Mouse (Mus musculus): ENCODE data around the gene Slc27a3. TPM values are rescaled to one million over a fixed set of nuclear protein-coding genes. Genes with fewer than 3 reads are reported as not detected.
A peak's percentile ranks its signal among the peaks of the same experiment; 100 is the strongest.

Gene Slc27a3
- total RNA-seq, 2 experiments from 2014 or later, result 15.2 to 19.1 TPM

DNA sequence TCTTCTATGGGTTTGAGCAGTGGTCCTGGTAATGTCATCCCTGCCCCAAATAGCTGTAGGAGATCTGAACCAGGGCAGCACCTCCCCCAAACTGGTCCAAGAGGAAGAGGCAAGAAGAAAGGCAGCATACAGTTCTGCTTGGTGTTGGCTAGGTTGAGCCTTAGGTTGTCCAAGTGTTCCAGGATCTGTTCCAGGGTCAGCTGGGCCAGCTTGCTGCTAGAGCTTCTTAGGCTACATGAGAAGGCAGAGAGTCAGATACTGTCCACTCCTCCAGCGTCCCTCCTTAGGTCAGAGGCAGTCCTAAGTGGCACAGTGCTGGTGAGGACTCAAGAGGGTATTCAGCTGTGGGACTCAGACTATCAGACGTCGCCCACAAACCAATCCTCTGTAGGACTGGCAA, 2.9 kb upstream of the Slc27a3 start:
- no peak for DNase-seq (ENCODE audit: low spot score in 2 of 2)

DNA sequence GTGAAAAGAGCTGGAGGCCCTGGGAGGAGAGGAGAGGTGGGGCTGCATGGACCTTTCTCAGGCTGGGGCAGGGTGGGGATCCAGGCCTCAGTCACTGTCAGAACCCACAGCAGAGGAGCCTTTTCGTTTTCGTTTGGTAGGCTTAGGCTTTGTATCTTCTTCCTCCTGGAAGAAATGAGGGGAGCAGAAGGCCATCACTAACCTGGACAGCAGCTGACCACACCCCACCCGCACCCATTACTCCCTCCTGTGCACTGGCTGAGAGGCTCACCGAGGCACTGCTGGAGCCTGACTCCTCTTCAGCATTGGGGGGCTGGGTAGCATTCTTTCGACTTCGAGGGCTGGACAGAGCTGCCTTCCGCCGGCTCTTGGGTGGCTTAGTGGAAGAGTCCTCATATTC, 2.2 kb upstream of the Slc27a3 start:
- DNase-seq (ENCODE audit: low spot score in 2 of 2), result no peak

DNA sequence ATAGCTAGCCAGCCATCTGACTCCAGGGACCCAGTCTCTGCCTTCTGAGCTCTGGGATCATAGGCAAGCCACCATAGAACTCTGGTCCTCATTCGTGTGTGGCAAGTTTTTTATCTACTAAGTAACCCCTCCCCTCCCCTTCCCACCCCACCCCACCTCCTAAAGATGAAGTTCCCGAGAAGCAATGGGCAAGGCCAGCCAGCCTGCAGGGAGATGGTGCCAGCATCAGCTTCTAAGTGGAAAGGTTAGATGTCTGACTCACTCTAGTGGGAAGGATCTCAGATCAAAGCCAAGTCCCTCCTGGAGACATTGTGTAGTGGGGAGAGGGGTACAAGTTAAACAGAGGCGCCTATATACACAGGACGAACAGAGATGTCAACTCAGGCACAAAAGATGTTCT, 1.3 kb upstream of the Slc27a3 start:
- DNase-seq (ENCODE audit: low spot score in 2 of 2), result no peak

DNA sequence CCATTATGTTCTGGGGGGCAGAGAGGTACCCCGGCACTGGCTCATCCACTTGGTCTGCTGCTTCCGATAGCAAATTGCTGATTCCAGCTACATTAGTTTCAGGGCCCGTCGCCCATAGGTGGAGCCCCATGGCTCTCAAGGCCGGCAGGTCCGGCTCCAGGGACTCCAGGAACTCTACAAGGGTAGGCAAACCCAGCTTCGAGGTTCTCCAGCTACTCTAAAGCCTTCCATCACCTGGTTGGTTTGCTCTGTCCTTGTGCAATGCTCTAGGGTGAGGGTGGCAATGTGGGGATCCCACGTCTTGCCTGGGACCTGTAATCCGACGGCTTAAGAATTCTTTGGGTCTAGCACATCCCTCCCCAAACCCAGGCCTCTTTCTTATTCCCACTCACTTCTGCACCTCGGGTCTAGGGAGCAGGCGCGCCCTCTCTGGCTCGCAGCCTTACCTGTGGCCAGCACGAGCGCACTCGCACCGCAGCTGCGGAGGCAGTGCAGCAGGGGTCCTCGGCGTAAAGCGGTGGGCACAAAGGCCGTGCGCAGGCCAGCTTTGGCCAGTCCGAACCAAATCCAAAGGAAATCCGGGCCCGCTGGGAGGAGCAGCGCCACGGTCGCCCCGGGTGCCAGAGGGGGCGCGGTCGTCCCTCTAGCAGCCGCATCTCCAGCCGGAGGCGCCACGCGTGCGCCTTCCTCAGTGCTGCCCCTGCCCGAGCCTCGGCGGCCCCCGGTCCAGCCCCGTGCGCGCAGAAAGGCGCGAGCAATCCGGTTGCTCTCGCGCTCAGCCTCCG, 820 bp downstream of the Slc27a3 start:
- peak in 1 of 2 experiments; percentile 34 for DNase-seq (ENCODE audit: low spot score in 2 of 2)

DNA sequence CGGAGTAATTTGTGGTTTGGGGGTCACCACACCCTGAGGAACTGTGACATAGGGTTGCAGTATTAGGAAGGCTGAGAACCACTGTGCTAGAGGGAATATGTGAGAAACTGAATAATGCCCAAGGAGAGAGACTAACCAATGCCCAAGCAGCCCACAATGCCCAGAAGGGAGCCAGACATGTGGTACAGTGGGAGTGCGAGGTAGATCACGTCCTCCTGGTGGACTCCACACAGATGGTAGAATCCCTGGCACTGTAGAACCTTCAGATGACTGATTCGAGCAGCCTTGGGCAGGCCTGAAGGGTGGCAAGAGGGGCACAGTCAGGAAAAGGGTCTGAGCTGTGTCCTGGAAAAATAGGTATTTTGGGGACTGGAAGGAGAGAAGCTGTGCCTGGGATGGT, 1.5 kb downstream of the Slc27a3 start:
- no peak for DNase-seq (ENCODE audit: low spot score in 2 of 2)

DNA sequence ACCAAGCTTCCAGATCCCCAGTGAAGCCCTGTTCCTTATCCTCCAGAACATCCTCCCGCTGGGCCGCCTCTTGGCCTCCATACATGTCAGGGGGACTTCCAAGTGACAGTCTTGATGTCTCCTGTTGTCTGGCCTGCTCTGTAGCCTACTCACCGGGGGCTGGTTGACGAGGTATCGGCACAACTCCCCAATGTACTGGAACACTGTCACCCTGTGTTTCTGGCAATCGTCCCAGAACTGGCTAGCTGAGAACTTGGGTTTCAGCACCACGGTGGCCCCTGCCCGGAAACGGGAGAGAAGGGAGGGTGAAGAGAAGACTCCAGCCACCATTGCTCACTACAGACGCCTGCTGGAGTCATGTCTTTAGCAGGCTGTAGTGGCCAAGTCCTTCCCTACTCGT, 2.3 kb downstream of the Slc27a3 start:
- peak; percentile 55 to 69 for DNase-seq (ENCODE audit: low spot score in 2 of 2)

DNA sequence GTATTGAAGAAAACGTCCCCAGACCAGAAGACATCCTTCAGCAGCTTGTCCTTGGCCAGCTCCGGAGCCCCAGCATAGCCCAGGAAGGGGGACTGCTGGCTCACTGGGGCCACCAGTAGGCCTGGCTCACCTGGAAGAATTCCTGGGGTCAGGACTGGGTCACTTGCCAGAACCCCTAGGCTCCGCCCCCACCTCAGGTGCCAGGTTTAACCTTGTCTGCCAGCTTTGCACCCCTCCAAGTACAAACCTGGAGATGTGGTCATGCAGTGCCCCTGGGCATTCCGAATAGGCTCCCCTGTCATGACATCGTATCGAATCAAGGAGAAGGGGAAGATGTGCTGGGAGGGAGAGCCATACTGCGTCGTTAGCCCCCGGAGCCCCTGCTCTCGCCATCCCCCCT, 2.9 kb downstream of the Slc27a3 start:
- no peak for DNase-seq (ENCODE audit: low spot score in 2 of 2)

DNA sequence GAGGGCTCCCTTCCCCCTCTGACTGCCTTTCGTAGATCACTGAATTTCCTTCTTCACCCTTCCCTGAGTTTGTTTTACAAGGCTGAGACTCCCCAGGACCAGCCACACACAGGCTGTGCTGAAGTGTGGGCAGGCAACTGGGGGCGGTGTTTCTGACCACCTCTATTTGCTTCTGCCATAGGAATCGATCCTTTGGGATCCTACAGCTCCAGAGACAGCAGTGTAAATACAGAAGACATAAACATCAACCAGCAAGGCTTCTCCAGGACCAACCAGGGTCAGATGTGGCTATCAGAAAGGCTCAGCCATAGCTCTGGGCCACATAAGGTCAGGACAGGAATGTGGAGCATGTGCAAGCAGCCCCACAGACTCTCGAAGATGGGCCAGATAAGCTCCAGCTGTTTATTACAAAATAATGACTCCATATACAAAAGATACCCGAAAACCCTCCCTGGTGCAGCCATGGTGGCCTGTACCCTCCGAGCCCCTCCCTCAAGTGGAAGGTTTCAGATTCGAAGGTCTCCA, 4.8 kb downstream of the Slc27a3 start:
- DNase-seq (ENCODE audit: low spot score in 2 of 2), result no peak

DNA sequence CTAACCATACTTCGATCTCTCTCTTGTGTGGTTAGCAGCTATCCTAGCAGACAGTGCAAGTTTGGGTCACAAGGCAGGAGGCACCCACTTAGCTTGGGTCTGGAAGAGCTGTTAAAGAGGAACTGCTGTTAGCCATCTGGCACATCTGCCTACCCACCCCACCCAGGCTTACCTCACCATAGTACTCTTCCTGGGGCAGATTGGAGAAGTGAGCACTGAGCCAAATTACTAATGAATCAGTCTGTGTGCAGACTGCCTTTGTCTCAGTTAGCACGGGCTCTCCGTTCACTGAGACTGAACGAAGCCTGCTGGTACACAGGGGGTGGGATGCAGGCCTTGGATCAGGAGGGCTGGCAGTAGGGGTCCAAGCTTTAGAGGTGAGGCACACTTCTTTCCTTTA, 6.0 kb downstream of the Slc27a3 start:
- peak; percentile 59 to 71 for DNase-seq (ENCODE audit: low spot score in 2 of 2)

DNA sequence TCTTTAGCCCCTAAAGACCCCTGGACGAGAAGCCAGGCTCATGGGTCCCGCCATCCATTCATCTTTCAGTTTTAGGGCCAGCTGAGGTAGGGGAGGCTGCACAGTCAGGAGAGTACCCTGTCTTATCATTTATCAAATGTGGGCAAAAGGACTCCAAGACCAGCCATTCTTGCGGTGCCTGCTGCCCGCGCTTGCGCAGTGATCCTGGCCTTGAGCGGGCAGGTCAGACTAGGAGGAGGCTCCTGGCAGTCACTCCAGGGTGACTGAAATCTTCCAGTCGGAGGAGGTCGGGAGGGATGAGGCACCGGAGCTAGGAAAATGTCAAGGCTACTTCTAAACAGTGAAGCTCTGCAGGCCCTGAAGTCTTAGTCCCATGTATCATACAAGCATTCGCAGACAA, 8.0 kb downstream of the Slc27a3 start:
- no peak for DNase-seq (ENCODE audit: low spot score in 2 of 2)

DNA sequence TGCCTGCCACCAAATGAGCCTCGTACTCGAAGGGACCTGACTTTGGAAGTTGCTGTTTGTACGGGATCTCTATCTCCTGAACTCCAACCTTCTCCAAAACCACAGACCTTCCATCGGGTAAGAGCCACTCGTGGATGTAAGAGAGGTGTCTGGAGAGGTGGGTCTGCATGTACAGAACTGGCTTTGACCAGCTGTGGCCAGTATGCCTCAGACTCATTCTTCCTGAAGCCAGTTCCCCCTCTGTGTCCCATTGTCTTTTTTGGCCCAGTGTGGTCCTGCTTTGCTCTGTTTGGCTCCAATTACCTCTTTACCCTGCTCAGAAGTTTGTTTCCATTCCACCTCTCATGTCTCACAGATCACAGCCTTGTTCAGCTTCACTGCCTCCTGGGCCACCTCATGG, 11.2 kb downstream of the Slc27a3 start:
- no peak for DNase-seq (ENCODE audit: low spot score in 2 of 2)

DNA sequence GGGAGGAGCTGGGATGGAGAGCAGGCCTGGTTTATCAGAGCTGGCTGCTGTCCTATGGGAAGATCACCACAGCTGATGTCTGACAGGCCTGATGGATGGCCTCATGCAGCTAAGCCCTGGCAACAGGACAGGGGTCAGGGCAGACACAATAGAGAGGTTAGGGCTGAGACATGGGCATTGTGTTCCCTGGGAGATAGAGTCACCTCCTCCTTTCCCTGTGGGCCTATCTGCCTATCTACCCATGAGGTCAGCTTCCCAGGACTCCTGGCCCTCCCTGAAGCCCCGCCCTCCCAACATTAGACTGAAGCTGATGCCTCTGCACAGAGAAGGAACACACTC, 13.5 kb downstream of the Slc27a3 start:
- DNase-seq (ENCODE audit: low spot score in 2 of 2), result no peak

DNA sequence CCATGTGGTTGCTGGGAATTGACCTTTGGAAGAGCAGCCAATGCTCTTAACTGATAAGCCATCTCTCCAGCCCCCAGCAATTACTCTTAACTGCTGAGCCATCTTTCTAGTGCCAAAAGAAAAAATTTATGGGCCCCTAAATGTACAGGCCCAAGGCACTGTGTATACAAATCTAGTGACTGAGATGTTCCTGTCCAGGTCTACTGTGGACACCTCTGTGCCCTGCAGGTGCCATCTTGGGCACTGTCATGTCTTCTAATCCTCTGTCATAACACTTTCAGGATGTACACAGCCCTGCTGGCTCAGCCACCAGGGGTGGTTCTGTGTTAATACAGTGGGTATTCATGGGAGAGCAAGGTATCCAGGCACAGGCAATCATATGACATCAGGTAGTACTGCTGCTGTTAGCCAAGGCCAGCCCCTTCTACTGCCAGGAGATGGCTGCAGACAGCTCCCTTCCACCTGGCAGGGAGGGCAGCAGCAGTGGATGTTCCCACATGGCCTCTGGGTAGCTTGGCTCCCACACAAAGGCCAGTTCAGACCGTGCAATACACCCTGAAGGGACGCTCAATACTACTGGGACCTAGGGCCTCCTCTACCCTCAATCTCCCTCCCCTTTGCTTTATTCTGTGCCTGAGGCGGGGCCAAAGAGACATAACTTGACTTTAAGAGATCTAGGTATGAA, 14.0 kb downstream of the Slc27a3 start:
- no peak for DNase-seq (ENCODE audit: low spot score in 2 of 2)

DNA sequence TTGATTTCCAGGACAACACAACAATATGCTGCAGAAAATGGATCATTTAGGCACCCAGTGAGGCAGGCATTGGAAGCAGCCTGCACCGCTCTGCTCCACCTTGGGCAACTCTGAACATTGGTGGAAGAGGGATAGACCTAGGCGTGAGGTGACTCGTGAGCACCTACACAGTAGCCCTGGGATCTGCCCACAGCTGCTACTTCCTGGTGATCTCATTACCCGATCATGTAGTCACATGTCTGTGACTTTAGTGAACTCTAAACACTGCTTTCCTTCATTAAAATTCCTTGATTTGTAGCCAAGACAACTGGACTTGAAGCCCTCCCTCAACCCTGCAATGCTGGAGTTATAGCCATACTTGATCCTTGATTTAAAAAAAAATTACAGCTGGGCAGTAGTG, 15.4 kb downstream of the Slc27a3 start:
- DNase-seq (ENCODE audit: low spot score in 2 of 2), result no peak

DNA sequence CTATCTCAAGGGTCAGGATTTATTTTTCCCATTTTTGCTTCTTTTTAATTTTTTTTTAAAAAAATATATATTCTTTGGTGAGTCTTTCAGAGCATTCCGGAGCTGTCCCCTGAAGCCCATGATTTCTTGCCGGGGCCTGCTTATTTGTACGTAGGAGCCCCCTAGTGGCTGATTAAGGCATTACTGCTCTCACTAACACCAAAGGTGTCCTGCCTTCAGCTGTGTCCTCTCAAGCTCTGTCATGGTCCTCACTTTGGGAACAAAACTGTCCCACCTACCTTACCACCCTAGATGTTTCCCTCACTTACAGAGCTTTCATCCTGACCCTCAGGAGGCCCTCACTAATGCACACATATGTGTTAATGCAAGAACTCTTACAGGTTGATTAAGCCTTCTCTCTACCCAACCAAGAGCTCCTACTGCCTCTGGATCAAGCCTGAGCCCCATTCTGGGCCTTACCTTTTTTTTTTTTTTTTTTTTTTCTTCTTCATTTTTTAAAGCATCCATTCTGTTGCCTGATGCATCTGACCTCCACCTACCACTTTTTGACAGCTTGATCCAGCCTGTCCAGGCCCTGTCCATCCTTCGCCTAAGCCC, 16.2 kb downstream of the Slc27a3 start:
- DNase-seq (ENCODE audit: low spot score in 2 of 2), result peak; percentile 79 to 91

DNA sequence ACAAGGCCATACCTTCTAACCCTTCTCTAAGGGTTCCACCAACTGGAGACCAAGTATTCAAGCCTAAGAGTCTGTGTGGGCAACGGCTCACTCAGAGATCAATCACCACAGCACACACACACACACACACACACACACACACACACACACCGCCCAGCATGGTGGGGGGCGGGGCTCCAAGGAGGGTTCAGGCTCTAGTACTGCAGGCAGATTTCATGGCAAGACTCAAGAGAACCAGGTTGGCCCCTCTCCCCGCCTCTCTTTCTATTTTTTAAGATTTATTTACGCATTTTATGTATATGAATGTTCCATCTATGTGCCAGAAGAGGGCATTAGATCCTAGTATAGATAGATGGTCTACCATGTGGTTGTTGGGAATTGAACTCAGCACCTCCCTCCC, 16.9 kb downstream of the Slc27a3 start:
- DNase-seq (ENCODE audit: low spot score in 2 of 2), result no peak

DNA sequence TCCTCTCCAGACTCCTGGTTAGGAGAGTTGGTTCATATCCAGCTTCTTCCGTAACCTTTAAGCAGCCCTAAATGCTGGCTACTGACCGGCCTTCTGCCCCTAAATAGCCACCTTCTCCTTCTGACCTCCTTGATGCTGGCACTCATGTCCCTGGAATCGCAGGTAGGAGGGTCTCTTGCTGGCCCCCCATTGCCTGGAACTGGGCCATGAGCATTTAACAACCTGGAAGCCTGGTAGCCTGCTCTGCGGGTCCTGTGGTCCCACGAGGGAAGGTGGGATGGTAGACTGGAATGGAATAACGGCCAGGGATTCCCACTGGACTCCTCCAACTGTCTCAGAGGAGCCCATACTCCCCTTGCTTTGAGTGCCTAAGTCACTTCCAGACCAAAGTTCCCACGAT, 17.9 kb downstream of the Slc27a3 start:
- DNase-seq (ENCODE audit: low spot score in 2 of 2), result no peak

DNA sequence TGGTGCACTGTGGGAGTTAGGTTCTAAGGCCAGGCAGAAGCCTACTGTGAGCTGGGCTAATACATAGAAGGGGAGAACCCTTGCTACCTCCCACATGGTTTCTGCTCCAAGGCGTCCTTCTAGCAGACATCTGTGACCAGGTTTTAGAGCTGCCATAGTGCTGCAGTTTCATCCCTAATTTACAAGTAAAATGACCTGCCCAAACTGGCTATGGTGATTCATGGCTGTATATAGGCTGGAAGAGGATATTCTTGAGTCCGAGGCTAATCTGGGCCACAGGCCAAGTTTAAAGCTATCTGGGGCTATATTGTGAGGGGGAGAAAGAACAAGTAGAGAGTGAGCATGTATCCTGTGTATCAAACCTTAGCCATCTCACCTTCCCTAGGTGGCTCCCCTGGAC, 20.7 kb downstream of the Slc27a3 start:
- no peak for DNase-seq (ENCODE audit: low spot score in 2 of 2)

DNA sequence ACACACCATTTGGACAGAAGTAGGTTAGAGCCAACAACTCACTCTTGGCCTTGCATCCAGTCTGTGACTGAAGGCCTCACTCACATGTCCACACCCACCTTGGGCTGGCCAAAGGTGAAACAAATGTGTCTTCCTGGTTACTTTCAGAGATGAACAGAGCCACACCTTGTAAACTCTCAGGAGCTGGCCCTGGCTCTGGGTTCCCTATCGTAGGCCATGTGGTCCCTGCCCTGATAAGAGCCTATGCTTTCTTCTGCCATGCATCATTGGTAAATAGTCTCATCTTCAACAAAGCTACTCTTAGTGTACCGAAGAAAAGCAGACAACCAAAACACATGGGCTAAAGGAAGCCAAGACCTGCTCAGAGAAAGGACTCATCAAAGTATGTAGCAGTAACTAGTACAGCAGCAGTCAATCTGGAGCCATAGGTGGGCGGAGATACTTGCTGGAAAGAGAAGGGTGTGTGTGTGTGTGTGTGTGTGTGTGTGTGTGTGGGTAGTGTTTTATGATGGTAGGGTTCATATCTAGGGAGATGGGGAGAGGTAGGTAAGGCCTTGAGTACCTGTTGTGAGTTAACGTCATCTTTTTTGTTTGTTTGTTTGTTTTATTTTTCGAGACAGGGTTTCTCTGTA, 22.6 kb downstream of the Slc27a3 start:
- DNase-seq (ENCODE audit: low spot score in 2 of 2), result no peak

DNA sequence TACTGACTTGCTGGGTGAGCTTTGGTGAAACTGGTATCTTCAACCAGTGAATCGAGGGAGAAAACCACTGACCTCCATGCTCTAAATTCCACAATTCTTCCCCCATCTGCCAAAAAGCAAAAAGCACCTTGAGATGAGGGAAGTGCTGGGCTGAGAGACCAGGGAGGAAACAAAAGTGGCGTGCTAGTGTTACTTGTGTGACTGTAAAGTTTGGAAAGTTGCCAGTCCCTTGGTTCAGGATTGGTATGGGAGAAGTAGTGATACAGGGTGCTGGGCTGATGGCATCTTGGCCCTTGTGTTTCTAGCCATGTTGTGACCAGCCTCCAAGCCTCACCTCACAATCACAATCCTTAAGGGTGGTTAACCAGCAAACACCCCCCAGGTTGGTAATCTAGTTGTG, 27.4 kb downstream of the Slc27a3 start:
- no peak for DNase-seq (ENCODE audit: low spot score in 2 of 2)

DNA sequence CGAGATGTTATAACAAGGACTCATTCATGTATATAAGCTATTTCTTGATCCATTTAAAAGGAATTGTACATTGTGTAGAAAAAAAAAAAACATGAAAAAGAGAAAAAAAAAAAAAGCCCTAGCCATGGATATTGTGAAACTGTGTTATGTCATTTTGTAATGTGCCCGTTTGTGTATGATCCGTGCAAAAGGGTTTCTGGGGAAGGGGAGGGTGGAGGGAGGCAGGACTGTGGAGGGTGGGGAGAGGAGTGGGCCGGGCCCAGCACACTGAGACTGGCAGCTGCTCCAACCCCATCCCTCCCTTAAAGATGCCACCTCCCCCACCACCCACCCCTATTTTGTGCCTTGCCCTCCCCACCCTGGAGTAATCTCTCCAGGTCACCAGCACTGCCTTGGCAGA, 28.3 kb downstream of the Slc27a3 start:
- DNase-seq (ENCODE audit: low spot score in 2 of 2), result no peak

DNA sequence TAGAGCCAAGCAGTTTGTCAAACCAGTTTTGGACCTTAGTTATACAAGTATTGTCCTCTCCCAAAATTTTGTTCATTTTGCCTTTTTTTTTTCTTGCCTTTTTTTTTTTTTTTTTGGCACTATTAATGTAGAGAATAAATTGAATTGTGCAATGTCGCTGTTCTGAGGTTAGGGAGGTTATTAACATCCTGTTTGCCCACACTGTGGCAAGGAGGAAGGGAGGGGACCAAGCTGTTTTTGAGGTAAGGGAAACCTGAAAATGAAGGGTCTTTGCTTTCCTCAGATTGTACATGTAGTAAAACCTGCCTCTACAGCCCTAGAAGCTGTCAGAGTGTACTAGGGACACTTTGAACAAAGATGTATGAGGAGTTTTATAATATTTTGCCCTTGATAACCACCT, 30.5 kb downstream of the Slc27a3 start:
- DNase-seq (ENCODE audit: low spot score in 2 of 2), result no peak

All from layer of hippocampus, postnatal 14 days (tissue).